Mouse (Mus musculus) midbrain, postnatal 0 days (tissue): ENCODE measurements around the gene Ptprd. TPM values are rescaled to one million over a fixed set of nuclear protein-coding genes. Genes with fewer than 3 reads are reported as not detected.

Source experiments
- ATAC-seq: fragments of 200-750 bp; cut with Nextera tagmentation; 2 replicates; pipeline ENCODE4 v1.8.0; 2017; ENCODE audit warnings: moderate number of reproducible peaks, mild to moderate bottlenecking, moderate TSS enrichment, moderate library complexity; ENCODE audit not compliant: low FRiP score
- DNase-seq: peaks from one replicate; pipeline ENCODE4 v3.0.0-alpha.2; 2015; ENCODE audit warnings: low spot score
- H3K27ac ChIP-seq: fragments of 300-500 bp; sonication (generic); 2 replicates; pipeline ENCODE4 v1.5.1; 2014; ENCODE audit warnings: low read depth, mild to moderate bottlenecking, low read length, mixed read lengths
- H3K27me3 ChIP-seq: fragments of 300-500 bp; sonication (generic); 2 replicates; pipeline ENCODE4 v1.6.1; 2014; ENCODE audit warnings: low read length, control low read depth, mixed read lengths; ENCODE audit not compliant: insufficient read depth
- H3K36me3 ChIP-seq: fragments of 300-500 bp; sonication (generic); 2 replicates; pipeline ENCODE4 v1.6.1; 2014; ENCODE audit warnings: low read length, control low read depth, mixed read lengths; ENCODE audit not compliant: insufficient read depth
- H3K4me1 ChIP-seq: fragments of 300-500 bp; sonication (generic); 2 replicates; pipeline ENCODE4 v1.6.1; 2014; ENCODE audit warnings: mild to moderate bottlenecking, control low read depth, antibody characterized with exemption, low read length, mixed read lengths; ENCODE audit not compliant: insufficient read depth
- H3K4me2 ChIP-seq: fragments of 300-500 bp; sonication (generic); 2 replicates; pipeline ENCODE4 v1.6.1; 2014; ENCODE audit warnings: low read depth, mild to moderate bottlenecking, low read length, mixed read lengths; ENCODE audit not compliant: poor library complexity, severe bottlenecking
- H3K4me3 ChIP-seq: fragments of 300-500 bp; sonication (generic); 2 replicates; pipeline ENCODE4 v1.5.1; 2014; ENCODE audit warnings: low read depth, mild to moderate bottlenecking, low read length, moderate library complexity
- H3K9ac ChIP-seq: fragments of 300-500 bp; sonication (generic); replicated peaks from 2 replicates; pipeline ENCODE4 v1.6.1; 2014; ENCODE audit warnings: mild to moderate bottlenecking, low read length, moderate library complexity, mixed read lengths; ENCODE audit not compliant: poor library complexity, severe bottlenecking
- H3K9me3 ChIP-seq: fragments of 300-500 bp; sonication (generic); 2 replicates; pipeline ENCODE4 v1.6.1; 2016; ENCODE audit warnings: low read length, control low read depth
- CTCF ChIP-seq: IDR thresholded peaks from 2 replicates; pipeline ENCODE4 v1.5.1; 2016; ENCODE audit warnings: antibody characterized with exemption, mild to moderate bottlenecking
- WGBS: fragments of 180-500 bp; shearing (Covaris S2); extraction: QIAGEN DNeasy Blood & Tissue Kit; methylation state at CpG from one replicate; pipeline ENCODE4 v1.1.7; 2014; 5-methylcytosine and 5-hydroxymethylcytosine counted together
- polyA plus RNA-seq: library from polyadenylated mRNA; unstranded; fragments of >200 nt; fragmentation: Nextera tagmentation; extraction: Ambion mirVana; gene quantifications from 2 replicates; pipeline ENCODE4 v1.2.1, GENCODE M21; 2015
- total RNA-seq: library from RNA; depleted of rRNA; stranded (reverse); fragments of >200 nt; gene quantifications from 2 replicates; pipeline ENCODE4 v1.2.3, GENCODE M21; 2014

The Ptprd gene
- total and polyA plus RNA-seq, 2 experiments from 2014 or later = 66.1 to 102 TPM

- TF ChIP-seq CTCF = no peak
- no peaks in the 10 kb centered on the region for H3K27me3 ChIP-seq
- no peak for ATAC-seq
- H3K27ac ChIP-seq = no peak overlapping the region
- no peak overlapping the region for H3K4me3 ChIP-seq
- H3K4me2 ChIP-seq = no peak overlapping the region
- no peaks in the 10 kb centered on the region for H3K9me3 ChIP-seq
- no peaks in the 10 kb centered on the region for H3K4me1 ChIP-seq
- WGBS = 88% methylated on average over 3 of the region's 3 CpGs
- no peak for DNase-seq
- H3K9ac ChIP-seq = no peak overlapping the region
- no peaks in the 10 kb centered on the region for H3K36me3 ChIP-seq
These were observed 1234.5 kb downstream of the Ptprd start for GRCm38 (mm10) chr4:76977056-76977809.

GRCm38 (mm10) chr4:76948251-76948650, 1263.5 kb downstream of the Ptprd start:
- TF ChIP-seq CTCF = peak; percentile 67
- H3K27ac ChIP-seq = no peak overlapping the region
- no peak overlapping the region for H3K4me3 ChIP-seq
- H3K4me2 ChIP-seq = no peak overlapping the region
- 52% methylated on average over 3 of the region's 3 CpGs for WGBS
- no peaks in the 10 kb centered on the region for H3K4me1 ChIP-seq
- H3K9me3 ChIP-seq = no peaks in the 10 kb centered on the region
- DNase-seq = peak; percentile 55
- no peaks in the 10 kb centered on the region for H3K27me3 ChIP-seq
- H3K36me3 ChIP-seq = no peaks in the 10 kb centered on the region
- H3K9ac ChIP-seq = no peak overlapping the region
- no peak for ATAC-seq

- TF ChIP-seq CTCF = no peak
- H3K9ac ChIP-seq = no peak overlapping the region
- WGBS = 83% methylated on average over 6 of the region's 6 CpGs
- no peaks in the 10 kb centered on the region for H3K27me3 ChIP-seq
- no peaks in the 10 kb centered on the region for H3K9me3 ChIP-seq
- H3K36me3 ChIP-seq = no peaks in the 10 kb centered on the region
- DNase-seq (no peak), ATAC-seq (no peak)
- no peak overlapping the region for H3K4me2 ChIP-seq
- H3K4me3 ChIP-seq = no peak overlapping the region
- no peak overlapping the region for H3K27ac ChIP-seq
- H3K4me1 ChIP-seq = no peaks in the 10 kb centered on the region
These were observed 1270.1 kb downstream of the Ptprd start for GRCm38 (mm10) chr4:76941382-76942360.

GRCm38 (mm10) chr4:76931559-76931958, 1280.2 kb downstream of the Ptprd start:
- TF ChIP-seq CTCF = no peak
- H3K27me3 ChIP-seq = no peaks in the 10 kb centered on the region
- ATAC-seq (no peak), DNase-seq (no peak)
- WGBS = 74% methylated on average over 2 of the region's 2 CpGs
- no peaks in the 10 kb centered on the region for H3K9me3 ChIP-seq
- H3K4me1 ChIP-seq = no peaks in the 10 kb centered on the region
- no peak overlapping the region for H3K4me3 ChIP-seq
- H3K9ac ChIP-seq = no peak overlapping the region
- H3K27ac ChIP-seq = no peak overlapping the region
- H3K36me3 ChIP-seq = no peaks in the 10 kb centered on the region
- H3K4me2 ChIP-seq = no peak overlapping the region

- Histone ChIP-seq H3K9me3 (no peaks in the 10 kb centered on the region), H3K9ac (no peak overlapping the region), H3K27me3 (no peaks in the 10 kb centered on the region), H3K4me3 (no peak overlapping the region), H3K36me3 (no peaks in the 10 kb centered on the region), H3K27ac (no peak overlapping the region), H3K4me2 (no peak overlapping the region), H3K4me1 (no peaks in the 10 kb centered on the region)
- WGBS = 75% methylated on average over 5 of the region's 5 CpGs
- DNase-seq = no peak
- TF ChIP-seq CTCF = no peak
- ATAC-seq = no peak
These were observed 1298.1 kb downstream of the Ptprd start for GRCm38 (mm10) chr4:76913532-76914150.
